Mouse (Mus musculus) ES-Bruce4 (cell line): ENCODE results near the gene Pex14.
A peak's percentile ranks its signal among the peaks of the same experiment; 100 is the strongest.

Source experiments
- CTCF ChIP-seq: IDR thresholded peaks from one replicate; pipeline ENCODE4 v1.8.1; 2011; ENCODE audit warnings: low read depth, low read length
- EP300 ChIP-seq: IDR thresholded peaks from 2 replicates; pipeline ENCODE4 v1.6.1; 2011; ENCODE audit warnings: low read depth, low read length; ENCODE audit not compliant: insufficient read depth

- TF ChIP-seq CTCF = no peak
- 0 out of 2 replicates have a peak, but pooled peaks have one; percentile 48 for TF ChIP-seq EP300
Measured at GRCm38 (mm10) chr4:149123432-149123831, 23.8 kb upstream of the Pex14 start.
